Mouse (Mus musculus) brown adipose tissue, adult 24 weeks (tissue): ENCODE data around the gene Hectd1. TPM values are rescaled to one million over a fixed set of nuclear protein-coding genes. Genes with fewer than 3 reads are reported as not detected.

Experiments
- H3K27ac ChIP-seq: fragments of 200-500 bp; replicated peaks from 2 replicates; pipeline ENCODE4 v1.5.1; 2012; ENCODE audit warnings: low read depth, mild to moderate bottlenecking, low read length
- H3K4me1 ChIP-seq: fragments of 200-500 bp; 2 replicates; pipeline ENCODE4 v1.6.1; 2012; ENCODE audit warnings: low read length, mixed read lengths; ENCODE audit not compliant: control insufficient read depth, insufficient read depth, insufficient read length
- H3K4me3 ChIP-seq: fragments of 200-500 bp; 2 replicates; pipeline ENCODE4 v1.5.1; 2012; ENCODE audit warnings: low read depth, mild to moderate bottlenecking, low read length, moderate library complexity; ENCODE audit not compliant: insufficient read depth
- polyA plus RNA-seq: library from polyadenylated mRNA; stranded (reverse); fragments of >200 nt; gene quantifications from 2 replicates; pipeline ENCODE4 v1.2.4, GENCODE M21; 2012; ENCODE audit not compliant: missing spikeins, insufficient read depth, insufficient read length

Hectd1 gene
- polyA plus RNA-seq, result 27.3 and 27.8 TPM in 2 replicates

- peaks cover 5% of the 10 kb centered on the region; the same call in 1 of the 2 replicates for H3K4me1 ChIP-seq
- peak within 1 kb of the TSS; percentile 99 for H3K4me3 ChIP-seq
- H3K27ac ChIP-seq, result peak within 1 kb of the TSS; percentile 98
Measured at GRCm38 (mm10) chr12:51829290-51830076, at the start of gene Hectd1. Gene Hectd1, minus strand, starts transcription at chr12:51829536.

DNA sequence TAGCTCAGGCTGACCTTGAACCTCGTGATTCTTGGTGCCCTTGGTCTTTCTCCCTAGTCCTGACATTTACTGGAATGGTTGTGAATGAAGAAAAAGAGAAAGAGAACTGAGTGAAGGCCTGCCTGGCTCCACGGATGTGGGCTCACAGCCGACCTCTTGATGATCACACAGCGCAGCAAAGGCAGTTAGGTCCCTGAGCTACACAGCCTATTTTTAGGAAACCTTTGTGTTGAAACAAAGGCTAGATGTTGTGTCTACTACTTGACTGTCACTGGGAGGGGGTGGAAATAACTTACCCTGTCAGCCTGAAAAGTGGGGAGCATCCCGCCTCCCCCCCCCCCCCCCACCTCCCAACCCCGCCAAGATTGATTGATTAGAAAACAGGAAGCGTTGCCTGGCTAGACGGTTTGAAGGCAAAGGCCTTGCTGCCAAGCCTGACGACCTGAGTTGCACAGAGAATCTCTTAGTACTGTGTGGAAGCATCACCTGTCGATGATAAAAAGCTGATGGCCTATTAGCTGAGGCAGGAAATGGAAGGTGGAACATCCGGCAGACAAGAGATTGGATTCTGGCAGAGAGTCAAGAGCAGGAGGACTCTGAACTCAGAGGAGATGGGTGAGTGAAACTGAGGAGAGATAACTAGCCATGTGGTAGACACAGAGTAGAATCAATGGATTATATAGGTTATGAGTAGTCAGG lies 42.3 kb upstream of the Hectd1 start:
- H3K27ac ChIP-seq, result no peak overlapping the region
- H3K4me3 ChIP-seq, result no peak overlapping the region

GRCm38 (mm10) chr12:51869511-51869910 lies 40.2 kb upstream of the Hectd1 start:
- Histone ChIP-seq H3K27ac (no peak overlapping the region), H3K4me1 (peaks cover 9% of the 10 kb centered on the region), H3K4me3 (no peak overlapping the region)

More for the DNA sequence above, 42.3 kb upstream of the Hectd1 start:
- no peaks in the 10 kb centered on the region for H3K4me1 ChIP-seq

DNA sequence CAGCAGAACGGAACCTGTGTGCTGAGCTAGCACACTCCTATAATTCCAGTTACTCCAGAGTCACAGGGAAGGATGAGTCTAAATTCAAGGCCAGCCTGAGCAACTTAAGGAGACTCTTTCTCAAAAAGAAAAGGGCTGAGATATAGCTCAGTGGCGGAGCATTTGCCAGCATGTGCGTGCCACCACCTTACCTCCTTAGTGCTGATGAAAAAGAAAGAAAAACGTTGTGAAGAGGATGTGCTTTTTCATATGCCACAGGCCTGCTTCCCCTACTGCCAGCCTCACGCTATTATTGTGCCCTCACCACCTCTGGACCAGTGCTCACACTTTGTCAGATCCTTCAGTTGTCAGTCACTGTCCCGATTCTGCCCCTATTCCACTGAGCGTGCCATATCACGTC lies 37.7 kb upstream of the Hectd1 start:
- no peak overlapping the region for H3K4me3 ChIP-seq
- no peak overlapping the region for H3K27ac ChIP-seq
- H3K4me1 ChIP-seq, result peaks cover 11% of the 10 kb centered on the region

DNA sequence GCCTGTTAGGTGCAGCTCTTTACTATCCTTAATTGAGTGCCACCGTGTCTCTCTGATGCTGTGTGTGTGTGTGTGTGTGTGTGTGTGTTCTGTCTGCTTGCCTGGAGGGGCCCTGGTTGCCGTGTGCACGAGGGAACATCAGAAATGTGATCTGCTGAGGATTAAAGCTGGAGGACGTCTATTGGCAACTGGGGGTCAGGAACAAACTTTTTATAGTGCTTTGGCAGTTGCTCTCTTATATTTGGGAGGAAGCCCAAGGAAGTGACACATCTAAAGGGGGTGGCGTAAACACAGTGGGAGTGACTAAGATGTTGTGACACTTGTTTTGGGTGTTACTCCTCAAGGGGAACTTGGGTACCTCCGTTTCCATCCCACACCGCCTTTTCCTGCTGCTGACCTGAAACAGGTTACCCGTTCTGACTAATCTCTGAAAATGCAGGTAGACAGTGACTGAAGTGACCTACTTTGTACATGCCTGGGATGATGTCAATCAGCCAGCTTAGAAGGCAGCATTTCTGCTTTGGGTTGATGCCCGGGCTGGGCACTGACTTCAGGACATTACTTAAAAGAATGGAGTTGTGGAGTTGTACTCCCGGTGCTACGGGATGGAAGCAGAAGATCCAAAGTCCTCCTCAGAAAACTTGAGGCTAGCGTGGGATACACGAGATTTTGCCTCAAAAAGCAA lies 37.0 kb upstream of the Hectd1 start:
- Histone ChIP-seq H3K4me3 (peak overlapping the region; percentile 28), H3K27ac (peak overlapping the region; percentile 72), H3K4me1 (peaks cover 11% of the 10 kb centered on the region)

GRCm38 (mm10) chr12:51865790-51866179 lies 36.4 kb upstream of the Hectd1 start:
- Histone ChIP-seq H3K27ac (peak overlapping the region; percentile 72), H3K4me1 (peaks cover 11% of the 10 kb centered on the region), H3K4me3 (no peak overlapping the region)

- H3K27ac ChIP-seq, result peak overlapping the region; percentile 72
- no peak overlapping the region for H3K4me3 ChIP-seq
- H3K4me1 ChIP-seq, result peaks cover 11% of the 10 kb centered on the region
Measured at GRCm38 (mm10) chr12:51865061-51865789, 35.9 kb upstream of the Hectd1 start.

DNA sequence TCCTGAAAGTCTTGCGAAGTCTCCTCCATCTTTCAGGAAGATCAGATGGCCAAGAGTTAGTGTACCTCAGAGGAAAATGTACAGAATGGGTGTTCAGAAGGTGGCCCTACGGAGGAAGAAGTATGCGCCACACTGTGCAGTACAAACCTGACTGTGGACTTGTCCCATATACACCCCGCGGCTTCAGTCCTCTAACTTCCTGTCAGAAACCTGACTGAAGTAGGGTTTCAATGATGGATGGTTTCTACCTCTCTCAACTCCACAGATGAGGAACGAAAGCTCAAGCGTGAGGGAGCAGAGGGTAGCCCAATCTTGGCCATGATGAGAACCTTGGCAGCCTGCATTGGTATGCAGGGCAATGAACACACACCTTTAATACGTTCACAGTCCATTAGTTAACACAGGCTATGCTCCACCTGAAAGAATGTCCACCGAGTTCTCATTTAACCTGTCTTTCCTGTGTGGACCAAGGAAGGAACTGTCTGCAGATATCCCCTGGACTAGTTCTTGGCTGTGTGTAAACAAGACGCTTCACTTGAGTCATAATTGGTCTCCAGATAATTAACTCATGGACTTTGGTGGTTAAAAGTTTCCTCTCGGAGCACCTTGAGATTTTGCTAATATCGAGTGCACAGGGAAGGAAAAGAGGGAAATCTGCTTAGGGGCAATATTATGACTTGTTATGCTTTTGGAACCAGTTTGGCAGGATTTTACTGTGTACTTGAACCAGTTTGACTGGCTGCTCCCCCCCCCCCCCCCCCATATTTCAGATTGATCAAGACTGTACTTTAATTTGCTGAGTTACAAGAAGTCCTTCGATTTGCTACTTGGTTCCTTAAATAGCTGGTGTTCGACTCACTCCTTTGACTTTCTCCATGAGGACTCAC lies 34.0 kb upstream of the Hectd1 start:
- Histone ChIP-seq H3K4me3 (no peak overlapping the region), H3K27ac (no peak overlapping the region), H3K4me1 (peaks cover 11% of the 10 kb centered on the region)

DNA sequence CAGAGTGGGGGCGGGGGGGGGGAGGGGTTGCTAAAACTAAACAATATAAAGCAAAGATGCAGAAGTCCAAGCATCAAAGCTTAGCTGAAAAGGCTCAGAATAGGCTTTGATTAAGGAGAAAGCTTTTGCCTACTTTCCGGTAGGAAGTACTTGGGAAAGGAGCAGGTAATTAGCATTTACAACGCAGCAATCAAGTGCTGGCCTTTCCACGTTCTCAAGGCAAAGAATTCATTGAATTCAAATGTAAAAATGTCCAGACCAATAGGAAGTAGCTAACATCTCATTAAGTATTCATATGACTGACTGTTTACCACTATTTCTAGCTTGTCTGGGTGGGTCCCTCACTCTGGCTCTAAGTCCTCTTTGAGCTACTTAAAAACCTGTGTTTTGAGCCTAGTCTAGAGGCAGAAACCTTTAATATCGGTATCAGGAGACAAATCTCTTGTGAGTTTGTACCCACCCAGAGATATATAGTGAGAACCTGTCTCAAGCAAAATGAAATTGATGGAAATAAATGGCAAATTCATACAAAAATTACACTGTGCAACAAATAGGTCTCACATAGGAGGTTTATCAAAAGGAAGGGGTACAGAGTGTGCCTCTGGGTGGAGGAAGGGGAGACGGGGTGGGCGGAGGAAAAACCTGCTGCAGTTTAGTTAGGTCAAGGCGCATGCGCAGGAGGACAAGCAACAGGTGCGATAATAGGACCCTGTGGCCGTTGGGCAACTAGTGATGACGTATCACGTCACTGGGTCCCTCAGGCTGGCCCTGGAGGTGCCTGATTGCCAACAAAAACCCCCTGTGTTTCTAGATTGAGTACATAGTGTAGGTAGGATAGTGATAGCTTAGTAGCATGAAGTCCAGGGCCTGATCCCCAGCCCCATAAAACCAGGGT lies 29.0 kb upstream of the Hectd1 start:
- no peak overlapping the region for H3K27ac ChIP-seq
- no peak overlapping the region for H3K4me3 ChIP-seq
- no peaks in the 10 kb centered on the region for H3K4me1 ChIP-seq

DNA sequence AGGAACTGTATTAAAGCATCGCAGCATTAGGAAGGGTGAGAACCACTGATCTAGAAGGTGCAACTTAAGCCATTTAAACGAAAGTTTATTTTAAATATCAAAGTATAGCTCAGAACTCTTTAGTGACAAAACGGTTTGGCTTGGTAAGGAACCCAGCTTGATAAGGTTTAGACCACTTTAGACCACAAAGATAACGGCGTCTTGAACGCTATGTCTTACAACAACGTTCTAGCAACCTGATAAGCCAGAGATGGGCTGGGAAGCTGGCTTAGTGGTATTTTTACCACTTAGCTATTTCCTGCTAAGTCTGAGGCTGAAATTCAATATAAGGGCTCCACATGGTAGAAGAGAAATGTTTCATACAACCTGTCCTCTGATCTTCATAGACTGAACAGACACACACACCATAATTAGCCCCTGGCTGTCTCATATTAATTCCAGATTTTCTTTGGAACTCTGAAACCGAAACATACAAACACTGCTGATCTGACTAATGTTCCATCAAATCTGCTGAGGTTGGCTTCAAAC lies 27.5 kb upstream of the Hectd1 start:
- no peak overlapping the region for H3K4me3 ChIP-seq
- H3K27ac ChIP-seq, result no peak overlapping the region
- H3K4me1 ChIP-seq, result no peaks in the 10 kb centered on the region

GRCm38 (mm10) chr12:51855872-51856271 lies 26.5 kb upstream of the Hectd1 start:
- no peak overlapping the region for H3K27ac ChIP-seq
- H3K4me1 ChIP-seq, result no peaks in the 10 kb centered on the region
- H3K4me3 ChIP-seq, result no peak overlapping the region

- Histone ChIP-seq H3K4me3 (no peak overlapping the region), H3K27ac (no peak overlapping the region), H3K4me1 (no peaks in the 10 kb centered on the region)
Measured at GRCm38 (mm10) chr12:51855453-51855852, 26.1 kb upstream of the Hectd1 start.

DNA sequence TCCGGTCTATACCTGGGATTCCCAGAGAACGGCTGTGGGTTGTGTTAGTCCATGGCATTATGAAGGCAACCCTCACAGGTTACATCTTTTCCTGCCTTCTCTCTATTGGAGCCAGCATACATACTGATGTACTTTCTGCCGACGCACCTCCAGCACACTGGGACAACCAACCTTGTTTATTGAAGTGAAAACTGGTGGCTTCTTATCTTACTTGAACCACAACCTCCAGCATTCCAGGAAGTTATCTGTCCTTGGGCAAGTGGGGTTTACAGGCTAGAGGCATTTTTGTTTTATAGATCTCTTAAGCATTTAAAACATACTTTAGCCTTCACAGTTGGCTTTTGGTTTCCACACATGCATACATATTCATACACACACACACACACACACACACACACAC lies 22.3 kb upstream of the Hectd1 start:
- H3K4me1 ChIP-seq, result peaks cover 3% of the 10 kb centered on the region; the same call in 1 of the 2 replicates

More for the DNA sequence above, 22.3 kb upstream of the Hectd1 start:
- no peak overlapping the region for H3K27ac ChIP-seq
- H3K4me3 ChIP-seq, result no peak overlapping the region
